Mouse (Mus musculus) heart, postnatal 14 days (tissue): ENCODE measurements around the gene Lmo3. TPM values are rescaled to one million over a fixed set of nuclear protein-coding genes. Genes with fewer than 3 reads are reported as not detected.

Experiments
- DNase-seq, 2 experiments: peaks; one replicate each; pipeline ENCODE4 v3.0.0; 2021 to 2022
- intact Hi-C: fragments of 180-260 bp; cut with DNase I; formaldehyde crosslinking; loops from one replicate; pipeline ENCODE4 v1.15.1; 2025
- total RNA-seq, 2 experiments: library from RNA; stranded (reverse); gene quantifications; 2 replicates each; pipeline ENCODE4 v1.2.3; 2021

Lmo3 gene
- total RNA-seq, 2 experiments from 2014 or later, result not detected

DNA sequence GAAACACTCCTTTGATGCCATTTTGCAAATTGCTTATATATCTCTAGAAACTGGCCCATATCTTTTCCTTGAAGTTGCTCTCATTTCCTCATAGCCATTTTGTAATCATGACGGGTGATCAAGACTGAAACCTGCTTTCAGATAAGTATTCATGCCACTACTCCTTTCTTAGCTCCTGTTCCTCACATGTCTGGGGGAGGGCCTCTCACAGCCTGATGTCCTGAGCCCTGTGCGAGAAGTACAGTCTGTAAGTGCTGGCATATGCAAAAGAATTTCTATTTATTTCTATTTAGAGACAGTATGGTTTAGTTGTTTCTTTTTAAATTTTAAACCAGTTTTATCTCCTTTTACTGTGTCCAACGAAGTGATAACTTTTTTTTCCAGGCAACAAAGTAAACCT, 256.6 kb downstream of the Lmo3 start:
- no peak for DNase-seq
- intact Hi-C loops, result no loop called here

DNA sequence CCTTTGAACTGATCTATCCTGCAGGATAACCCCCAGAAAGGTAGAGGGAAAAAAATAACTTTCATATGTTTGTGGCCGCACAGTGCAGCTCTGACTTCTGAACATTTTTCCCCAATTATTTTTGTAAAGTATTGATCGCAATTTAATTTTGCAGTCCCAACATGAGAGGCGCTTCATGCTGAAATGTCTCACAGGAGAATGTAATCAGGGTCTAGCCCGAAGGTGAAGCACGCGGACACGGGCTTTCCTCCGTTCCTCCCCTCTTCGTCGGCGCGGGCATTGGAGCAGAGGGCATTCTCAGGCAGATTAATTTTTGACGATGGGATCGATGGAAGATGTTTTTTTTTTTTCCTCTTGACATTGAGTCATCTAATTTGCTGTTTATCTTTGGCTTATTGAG, 258.4 kb downstream of the Lmo3 start:
- intact Hi-C loops, result no loop called here
- DNase-seq, result no peak

DNA sequence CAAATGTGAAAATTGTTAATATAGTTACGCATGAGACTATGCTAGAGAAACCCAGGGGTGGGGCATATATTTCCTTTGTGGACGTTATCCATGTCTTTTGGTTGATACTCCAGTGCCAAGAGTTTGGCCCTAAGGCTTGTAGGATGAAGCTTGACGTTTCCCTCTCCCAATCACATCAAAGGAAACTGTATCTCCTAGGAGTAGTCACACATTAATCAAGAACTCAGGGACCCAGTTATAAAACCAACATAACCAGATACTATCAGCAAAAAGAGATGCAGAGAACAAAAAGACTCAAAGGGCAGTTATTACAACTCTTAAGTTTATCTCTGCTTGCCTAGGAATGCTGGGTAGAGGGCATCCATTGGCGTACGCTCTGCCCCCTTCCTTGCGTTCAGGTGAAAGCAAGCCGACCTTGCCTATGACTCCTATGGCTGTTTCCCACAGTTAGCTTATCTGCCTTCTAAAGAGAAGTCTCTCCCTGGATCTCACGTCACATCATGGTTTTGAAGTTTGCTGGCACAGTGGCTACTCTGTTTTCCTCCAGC, 261.5 kb downstream of the Lmo3 start:
- intact Hi-C loops, result no loop called here
- no peak for DNase-seq

Other genes with a start within 250 kb of the Lmo3 start
- not detected for gene Igbp1b, start 76.6 kb upstream of the Lmo3 start, total RNA-seq